Mouse (Mus musculus): ENCODE measurements at regions not wholly inside any gene's neighbourhood (a gene's known extent, or its start where the extent isn't known, plus 50 kb on each side); places are given as distances from the start of the nearest gene placed in this dataset.

DNA sequence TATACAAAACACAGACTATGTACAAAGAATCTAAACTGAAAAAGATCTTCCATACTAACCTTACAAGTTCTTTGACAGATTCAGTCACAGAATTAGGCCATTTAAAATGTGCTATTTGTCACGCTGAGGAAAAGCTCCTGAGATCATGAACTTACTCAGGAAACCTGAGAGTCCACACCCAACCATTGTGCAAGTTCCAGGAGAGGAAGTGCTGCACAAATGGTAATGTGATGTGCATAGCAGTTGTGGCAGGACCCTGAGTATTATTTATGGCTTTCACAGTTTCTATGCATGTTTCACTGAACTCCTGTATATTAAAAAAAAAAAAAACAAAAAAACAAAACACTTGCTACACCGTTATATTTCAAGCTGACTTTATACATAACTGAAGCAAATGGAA lies 200.2 kb downstream of the Rassf9 start:
- DNase-seq = no peak
- intact Hi-C loops (cut with DNase I) = no loop called here

DNA sequence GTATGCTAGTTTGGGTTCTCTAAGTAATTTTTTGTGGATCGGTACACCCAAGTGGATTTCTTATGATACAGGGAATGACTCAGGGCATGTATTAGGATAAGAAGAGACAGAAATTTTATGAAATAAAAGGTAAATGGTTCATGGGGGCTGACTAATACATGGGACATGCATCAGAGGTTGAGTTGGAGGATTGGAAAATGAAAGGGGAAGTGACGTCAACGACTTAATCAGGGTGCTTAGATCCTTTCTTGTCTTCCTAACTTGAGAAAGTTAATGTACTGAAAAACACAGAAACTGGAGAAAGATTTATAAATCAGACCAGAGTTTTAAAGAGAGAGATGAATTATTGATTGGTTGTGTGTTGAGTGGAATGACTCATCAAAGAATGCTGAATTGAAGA lies 193.8 kb downstream of the Rassf9 start:
- intact Hi-C loops (cut with DNase I) = no loop called here
- no peak for DNase-seq

DNA sequence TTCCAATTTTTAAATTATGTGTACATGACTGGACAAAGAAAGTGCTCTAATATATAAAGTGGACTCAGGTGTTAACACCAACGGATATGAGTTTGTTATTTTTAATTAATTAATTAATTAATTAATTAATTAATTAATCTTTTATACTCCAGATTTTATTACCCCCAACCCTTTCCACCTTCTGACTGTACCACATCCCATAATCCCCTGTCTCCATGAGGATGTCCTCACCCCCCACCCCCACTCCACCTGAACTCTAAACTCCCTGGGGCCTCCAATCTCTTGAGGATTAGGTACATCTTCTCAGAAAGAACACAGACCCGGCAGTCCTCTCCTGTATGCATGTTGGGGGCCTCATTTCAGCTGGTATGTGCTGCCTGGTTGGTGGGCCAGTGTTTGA lies 182.8 kb downstream of the Rassf9 start:
- intact Hi-C loops (cut with DNase I) = no loop called here
- DNase-seq = no peak

DNA sequence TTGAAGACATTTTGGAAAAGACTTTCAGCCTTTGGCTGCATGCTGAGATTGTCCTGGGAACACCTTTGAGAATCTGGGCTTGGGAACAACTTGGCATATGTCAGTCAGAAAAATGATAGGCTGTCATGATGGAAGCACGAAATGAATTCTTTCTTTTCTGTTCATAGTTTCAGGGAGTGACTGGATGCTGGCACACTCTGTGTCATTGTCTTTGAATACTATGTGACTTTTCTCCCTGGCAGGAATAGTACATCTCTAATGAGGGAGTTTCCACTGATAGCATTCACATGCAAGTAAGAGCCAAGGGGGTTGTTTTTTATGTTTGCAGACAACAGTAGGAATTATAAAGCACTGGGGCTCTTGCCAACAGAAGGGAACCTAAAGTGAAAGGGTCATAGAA lies 177.9 kb downstream of the Rassf9 start:
- intact Hi-C loops (cut with DNase I) = no loop called here
- DNase-seq = no peak

DNA sequence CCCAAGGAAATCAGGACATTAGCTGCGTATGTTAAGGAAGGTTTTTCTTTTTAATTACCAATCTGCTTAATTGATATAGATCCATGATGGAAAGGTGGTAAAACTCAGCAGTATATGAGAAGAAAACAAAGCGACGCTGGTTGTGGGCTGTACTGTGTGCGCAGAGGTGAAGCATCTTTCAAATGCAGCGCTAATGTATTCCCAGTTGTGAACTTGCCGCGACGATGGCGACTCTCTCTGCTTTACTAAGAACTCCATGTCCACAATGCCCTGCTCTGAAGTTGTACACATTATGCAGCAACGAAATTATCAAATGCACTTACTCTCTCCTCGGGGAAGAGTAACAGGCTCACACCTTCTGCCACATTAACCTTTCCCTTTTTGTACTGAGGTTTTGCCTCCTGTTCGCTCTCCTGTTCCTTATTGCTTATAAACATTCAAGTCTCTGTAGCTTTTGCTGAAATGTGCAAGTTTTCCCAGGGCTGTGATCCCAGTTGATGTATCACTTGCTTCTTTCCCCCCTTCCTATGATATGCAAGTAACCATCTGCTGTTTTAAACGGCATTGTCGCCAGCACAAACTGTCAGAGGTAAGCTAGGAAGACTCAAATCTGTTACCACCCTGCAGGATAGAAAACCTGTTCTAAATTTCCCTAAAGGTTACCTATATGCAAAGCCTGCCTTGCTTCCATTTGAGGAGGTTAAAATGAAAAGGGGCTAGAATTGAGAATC lies 174.8 kb downstream of the Rassf9 start:
- intact Hi-C loops (cut with DNase I) = no loop called here
- no peak for DNase-seq

DNA sequence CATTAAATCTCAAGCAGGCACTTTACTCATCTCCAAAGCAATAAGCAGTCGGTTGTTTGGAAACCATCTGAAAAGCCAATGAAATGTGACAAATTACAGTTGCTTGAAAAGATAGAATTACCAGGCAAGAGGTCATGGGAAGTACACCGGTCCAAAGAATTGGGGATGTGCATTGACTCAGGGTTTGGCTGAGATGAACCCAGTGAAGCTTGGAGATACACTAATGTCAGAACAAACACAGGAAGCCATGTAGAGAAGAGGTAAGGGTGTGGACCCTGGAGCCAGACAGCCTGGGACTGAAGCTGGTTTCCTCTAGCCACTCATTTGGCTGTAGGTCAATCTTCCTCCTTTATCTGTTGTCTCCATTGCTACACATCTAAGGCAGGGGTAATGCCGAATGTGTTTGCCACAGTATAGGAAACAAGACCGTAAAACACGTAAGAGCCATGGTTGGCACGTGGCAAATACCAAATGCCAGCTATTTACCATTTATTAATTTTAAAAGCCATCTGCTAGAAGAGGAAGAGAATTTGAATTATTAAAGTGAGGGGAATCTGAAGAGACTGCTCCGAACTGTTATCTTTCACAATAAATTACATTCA lies 173.9 kb downstream of the Rassf9 start:
- DNase-seq = no peak
- intact Hi-C loops (cut with DNase I) = no loop called here

DNA sequence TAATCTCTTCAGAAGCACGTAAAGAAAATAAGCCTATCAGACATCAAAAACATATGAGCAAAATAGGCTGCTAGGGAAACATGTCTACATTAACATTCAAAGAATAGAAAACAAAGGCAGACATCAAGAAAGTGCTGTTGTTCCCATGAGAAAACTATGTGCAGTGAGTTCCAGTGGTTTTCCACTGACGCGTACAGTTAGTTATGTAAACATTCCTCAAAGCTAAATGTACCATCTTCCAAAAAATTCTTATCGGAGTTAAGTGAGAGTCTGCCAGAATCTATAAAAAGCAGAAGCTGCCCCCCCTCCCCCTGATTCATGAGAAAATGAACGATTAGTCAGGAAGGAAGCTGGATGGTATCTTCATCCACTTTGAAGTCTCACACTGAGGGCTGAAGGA lies 155.3 kb downstream of the Rassf9 start:
- intact Hi-C loops (cut with DNase I) = no loop called here
- no peak for DNase-seq

DNA sequence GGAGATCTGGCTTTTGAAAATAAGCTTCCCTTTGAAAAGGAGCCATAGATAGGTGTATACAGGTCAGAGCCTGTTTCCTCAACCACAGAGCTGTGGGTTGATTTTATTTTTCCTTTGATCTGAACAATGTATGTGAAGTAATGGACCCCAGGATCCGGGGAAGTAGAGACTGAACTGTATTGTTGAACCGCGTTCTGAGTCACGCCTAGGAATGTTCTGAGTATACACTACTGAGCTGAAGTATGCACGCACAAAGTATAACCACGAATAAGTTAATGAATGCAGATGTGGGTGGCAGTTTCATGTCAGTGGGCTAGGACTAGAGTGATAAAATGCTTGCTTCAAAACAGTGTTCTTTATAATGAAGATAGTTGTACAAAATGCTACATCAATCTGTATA lies 147.7 kb downstream of the Rassf9 start:
- DNase-seq = no peak
- intact Hi-C loops (cut with DNase I) = no loop called here

DNA sequence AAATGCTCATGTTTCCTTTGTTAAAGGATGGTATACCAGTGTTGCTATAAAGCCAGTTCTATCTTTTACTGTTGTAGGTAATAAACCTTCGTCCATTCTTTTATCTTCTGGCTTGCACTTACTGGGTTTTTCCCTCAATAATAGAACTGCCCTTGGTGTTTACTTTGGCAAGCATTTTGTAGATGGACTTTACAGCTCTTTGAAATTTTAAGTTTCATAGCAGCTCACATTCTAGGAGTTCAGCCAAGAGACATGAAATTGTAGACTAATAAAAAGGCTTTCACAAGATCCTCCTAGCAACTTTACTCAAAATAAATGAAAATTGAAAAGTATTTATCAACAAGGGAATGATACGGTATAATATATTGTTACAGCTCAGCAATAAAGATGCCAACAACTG lies 124.5 kb downstream of the Rassf9 start:
- DNase-seq = no peak
- intact Hi-C loops (cut with DNase I) = no loop called here

DNA sequence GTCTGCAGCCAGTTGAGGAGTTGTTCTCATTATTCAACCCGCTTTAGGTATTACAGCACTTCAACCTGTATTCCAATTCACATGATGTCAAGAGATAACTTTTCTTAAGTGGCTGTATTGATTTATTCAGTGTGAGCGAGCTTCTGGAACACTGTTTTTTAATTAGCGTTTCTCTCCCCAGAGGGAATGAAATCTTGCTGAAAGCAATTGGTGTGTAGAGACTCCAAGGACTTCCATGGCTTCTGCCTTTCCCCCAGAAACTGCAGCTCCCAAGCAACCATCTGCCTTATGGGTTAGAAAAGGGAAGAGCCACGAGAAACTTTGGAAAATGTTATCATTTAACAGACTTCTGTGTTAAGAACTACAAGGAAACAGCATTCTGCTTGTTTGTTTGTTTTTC lies 121.4 kb downstream of the Rassf9 start:
- DNase-seq = no peak
- intact Hi-C loops (cut with DNase I) = no loop called here

DNA sequence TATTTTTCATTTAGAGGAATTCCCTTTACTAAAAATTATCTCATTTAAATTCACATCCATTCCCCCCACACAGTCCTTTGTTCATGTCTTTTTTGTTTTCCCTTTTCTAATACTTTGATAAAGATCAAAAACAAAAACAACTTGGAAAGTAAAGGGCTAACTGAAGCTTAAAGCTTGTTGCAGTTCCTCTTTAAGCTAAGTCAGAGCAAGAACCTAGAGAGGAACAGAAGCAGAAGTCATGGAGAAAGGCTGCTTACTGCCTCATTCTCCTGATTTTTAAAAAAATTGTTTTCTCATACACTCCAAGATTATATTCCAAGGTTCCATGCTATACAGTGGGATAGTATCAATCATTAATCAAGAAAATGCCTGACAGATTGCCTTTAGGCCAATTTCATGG lies 116.6 kb downstream of the Rassf9 start:
- intact Hi-C loops (cut with DNase I) = no loop called here
- no peak for DNase-seq

DNA sequence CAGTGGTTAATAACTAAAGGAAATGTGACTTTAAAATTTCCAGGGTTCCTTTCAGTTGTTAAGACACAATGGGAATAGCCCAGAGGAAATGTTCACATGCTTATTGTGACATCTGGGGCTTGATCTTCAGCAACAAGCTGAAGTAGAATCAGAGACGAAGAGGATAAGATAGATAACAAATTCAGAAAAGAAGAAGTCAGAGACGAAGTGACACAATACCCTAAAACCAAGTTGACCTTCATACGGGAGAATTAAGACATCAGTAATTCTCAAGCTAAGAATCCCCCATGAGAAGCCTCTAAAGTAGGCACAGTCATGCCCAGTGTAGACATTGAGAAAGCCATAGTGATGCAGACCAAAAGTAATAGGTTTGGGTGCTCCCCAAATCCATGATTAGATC lies 111.9 kb downstream of the Rassf9 start:
- no peak for DNase-seq
- intact Hi-C loops (cut with DNase I) = no loop called here

DNA sequence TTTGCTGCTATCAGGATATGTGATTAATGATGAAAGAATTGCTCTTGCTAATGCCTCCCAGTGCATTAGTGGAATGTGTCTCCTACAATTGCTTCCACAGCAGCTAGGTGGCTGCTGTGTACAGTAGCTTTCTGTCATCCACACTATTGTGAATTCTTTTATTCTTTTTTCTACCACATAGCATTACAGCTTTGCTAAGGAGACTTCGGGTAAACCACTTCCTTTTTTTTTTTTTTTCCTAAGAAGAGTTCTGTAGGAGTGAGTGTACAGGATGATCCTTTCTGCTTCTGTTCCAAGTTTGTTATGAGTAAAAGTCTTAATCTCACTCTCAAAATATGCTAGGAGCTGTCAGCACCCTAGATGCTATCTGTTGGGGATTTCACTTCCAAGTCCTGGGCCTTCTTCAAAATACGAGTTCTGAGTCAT lies 110.6 kb downstream of the Rassf9 start:
- DNase-seq = no peak
- intact Hi-C loops (cut with DNase I) = no loop called here

DNA sequence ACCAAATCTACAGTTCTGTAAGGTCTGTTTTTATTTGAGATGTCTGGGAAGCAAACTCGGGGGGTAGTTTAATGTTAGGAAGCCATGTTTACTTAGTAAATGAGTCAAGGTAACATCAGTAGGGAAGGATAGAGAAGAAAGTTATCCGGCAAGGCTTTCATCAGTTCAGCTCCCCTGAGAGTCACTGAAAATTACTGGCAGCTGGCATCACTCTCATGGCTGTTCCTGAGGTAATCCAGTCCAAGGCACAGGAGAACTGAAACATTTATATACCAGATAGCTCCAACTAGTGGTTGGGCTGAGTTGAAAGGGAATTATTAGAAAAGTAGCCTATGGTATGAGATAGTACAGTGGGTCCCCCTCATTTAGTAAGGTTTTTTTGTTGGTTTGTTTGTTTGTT lies 106.7 kb downstream of the Rassf9 start:
- intact Hi-C loops (cut with DNase I) = no loop called here
- DNase-seq = no peak

DNA sequence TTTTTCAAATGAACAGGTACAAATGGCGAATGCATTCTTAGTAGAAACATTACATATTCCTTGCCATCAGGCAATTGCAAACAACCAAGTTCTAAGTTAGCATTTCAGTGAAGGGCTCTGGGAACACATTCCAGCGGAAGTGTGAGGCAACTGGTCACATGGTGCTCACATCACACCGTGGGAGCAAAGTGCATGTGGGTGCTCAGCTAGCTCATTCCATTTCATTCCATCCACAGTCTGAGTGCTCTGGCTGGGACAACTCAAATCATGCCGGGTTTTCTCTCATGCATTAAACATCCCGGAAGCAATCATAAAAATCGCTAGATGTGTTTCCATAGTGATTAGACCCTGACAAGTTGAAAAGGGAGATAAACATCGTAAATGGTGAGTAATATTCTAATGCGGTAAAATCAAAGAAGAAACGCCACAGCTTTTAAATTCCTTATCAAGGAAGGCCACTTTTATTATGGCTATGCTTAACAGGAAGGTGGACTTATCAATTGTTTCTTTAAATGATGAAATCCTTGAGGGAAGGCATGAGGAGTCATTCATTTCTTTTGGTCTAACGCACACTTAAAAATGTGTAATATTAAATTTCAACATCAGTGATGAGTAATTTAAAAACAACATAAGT lies 104.1 kb downstream of the Rassf9 start:
- intact Hi-C loops (cut with DNase I) = no loop called here
- no peak for DNase-seq

Measured in left cerebral cortex, postnatal 4 days (tissue).